Mouse (Mus musculus): Measurements from ENCODE around the gene Mgat5. TPM values are rescaled to one million over a fixed set of nuclear protein-coding genes. Genes with fewer than 3 reads are reported as not detected.

Gene Mgat5
- total RNA-seq, 2 experiments from 2014 or later = 1.3 to 1.8 TPM

DNA sequence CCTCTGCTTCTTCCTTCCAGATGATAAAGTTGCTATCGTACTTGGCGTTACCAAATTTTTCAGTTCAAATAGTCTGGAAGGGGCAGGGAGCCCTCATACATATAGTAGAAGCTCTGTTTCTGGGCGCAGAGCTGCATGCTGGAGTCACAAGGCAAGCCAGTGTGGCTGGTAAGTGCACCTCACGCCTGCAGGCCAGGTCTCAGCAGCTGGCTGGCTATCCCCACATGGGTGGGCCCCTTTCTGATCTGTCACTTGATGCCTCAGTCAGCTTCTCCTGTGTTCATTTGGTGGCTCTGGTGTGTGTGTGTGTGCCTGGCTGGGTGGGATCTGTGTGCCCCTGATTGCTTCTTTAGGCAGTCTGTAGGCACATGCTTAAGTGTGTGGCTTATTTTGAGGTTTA, 12.8 kb downstream of the Mgat5 start:
- DNase-seq = no peak

DNA sequence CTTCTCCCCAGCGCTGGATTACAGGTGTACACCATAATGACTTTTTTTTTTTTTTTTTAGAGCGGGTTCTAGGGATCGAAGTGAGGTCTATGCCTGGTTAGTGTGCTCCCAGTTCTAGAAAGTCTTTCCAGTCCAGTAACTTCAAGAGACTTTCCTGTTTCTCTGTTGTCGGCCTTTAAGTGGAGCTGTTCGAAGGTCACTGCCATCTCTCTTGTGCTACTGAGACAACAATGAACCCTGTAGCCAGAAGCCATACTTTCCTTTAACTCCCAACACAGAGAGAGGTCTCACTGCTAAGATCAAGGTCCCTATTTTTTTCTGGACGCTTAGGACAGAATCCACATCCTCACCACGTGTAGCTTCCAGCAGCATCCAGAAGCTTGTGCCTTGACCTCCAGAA, 13.4 kb downstream of the Mgat5 start:
- DNase-seq = no peak

DNA sequence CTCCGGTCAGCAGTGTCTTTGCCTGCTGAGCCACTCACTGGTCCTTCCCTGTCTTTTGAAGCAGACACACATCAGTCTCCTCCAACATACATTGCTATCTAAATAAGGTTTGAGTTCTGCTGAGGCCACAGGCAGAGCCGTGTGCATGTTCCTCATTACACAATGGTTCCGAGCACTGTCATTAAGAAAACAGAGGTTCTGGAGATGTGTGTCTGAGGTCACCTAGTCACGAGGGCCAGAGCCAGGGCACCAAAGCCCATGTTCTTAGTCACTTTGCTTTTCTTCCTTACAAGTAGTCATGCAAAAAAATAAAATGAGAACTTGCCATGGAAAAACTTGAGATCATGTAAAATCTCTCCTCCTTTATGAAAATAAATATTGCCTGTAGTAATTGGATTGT, 14.3 kb downstream of the Mgat5 start:
- no peak for DNase-seq

DNA sequence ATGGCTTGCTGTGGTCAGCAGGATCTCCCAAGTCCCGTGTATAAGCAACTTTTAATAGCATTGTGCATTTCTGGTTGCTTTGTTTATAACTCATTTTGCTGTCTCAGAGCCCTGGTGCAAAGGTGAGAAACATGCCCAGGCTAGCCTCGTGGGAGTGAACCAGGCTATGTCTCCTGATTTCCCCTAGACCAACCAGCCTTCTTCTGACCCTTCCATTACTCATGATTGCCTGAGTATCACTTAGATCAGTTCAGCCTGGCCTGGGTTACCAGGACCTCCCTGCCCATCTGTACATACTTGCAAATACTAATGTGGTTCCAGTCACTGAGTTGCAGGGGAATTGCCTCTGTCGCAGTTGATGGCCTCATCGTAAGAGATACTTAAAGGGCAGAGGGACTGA, 14.8 kb downstream of the Mgat5 start:
- no peak for DNase-seq

DNA sequence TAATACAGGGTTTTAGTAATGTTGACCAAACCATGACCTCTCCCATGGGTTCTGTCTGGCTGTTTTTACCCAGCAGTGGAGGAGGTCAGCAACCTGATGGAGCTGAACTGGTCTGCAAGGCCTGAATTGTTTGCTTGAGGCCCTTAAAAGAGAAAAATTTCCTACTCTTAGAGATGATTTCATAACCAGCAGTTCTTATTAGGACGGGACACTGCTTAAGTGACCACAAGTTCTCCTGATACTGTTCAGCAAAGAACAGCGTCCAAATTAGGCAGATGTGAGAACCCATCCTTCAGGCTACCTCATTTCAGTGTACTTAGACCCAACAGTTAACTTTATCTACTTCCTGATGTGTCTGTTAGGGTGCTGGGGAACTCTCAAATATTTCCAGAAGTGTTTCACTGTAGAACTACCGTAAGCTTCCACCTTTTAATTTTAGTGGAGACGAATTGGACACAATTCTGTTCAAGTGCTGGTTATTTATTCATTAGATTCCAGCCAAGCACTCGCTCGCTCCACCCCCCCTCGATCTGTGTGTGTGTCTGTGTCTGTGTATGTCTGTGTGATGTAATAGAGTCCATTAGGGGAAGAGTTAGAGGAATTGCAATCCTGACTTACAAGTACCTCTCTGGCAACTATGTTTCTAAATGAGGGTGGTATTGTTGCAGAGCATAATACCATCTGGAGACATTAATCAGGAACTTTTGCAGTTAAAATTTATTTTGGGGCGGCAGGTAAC, 17.4 kb downstream of the Mgat5 start:
- DNase-seq = no peak

DNA sequence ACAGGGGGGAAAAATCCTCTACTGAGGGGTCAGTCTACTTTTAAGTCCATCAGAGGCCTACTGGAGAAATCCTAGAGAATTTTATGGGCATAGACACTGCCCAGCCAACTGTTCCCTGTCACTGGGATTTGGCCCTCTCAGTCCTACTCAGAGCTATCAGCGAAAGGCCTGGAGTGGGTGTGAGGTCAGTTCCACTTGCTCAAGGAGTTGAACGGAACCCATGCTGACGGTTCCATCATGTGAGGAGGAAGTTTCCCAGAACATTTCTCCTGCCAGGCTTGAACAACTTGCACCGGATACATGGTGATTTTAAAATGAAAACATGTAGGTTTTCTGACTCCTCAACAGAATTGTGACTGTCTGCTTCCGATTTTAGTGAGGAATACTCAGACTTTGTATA, 20.2 kb downstream of the Mgat5 start:
- no peak for DNase-seq

DNA sequence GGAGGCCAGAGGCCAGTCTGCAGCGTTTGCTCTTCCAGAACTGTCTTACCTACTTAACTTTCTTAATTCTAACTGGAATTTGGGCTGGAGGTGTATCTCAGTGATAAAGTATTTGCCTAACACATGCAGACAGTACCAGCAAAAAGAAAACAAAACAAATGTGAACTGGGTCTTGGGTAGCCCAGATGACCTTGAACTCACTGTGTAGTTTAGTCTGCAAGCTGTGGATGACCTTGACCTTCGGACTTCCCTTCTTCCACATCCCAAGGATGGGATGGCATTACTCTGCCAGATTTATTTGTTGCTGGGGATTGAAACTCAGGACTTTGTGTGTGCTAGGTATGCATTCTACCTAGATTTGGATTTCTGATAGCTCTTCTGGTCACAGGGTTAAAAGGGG, 24.2 kb downstream of the Mgat5 start:
- no peak for DNase-seq

DNA sequence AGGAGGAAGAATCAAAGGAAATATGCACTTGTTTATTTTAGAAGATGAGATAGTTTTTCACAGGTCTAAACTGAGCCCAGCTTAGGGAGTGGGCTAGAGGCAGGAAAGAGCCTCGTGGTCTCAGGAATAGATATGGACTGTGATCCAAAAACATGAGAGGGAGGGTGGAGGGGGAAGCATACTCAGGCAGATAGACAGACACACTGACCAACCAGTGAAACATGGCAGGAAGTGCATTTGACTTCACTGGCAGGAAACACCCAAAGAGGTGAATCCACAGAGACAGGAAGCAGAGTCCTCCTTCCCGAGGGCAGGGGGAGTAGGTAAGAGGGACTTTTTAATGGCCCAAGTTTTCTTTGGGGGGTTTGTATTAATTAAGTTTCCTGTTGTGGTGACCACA, 25.7 kb downstream of the Mgat5 start:
- DNase-seq = no peak

DNA sequence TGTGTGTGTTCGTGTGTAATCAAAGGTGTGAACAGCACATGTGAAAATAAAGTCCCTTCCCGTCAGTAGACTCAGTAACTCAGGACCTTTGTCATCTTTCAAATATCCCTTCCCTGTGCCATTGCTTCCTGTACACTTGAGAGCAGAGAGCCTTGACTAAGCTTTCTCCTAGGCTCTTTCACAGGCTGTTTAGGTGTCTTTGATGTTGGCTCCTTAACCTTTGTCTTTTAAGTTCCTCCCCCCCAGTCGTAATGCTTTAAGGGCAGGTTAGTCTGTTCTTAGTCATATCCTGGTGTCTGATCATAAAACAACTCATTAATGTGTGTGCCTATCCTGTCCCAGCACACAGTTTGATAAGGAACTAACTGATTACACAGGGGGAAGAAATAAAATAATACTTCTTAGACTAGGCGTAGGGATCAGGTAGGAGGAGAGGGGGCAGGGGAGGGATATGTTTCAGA, 28.4 kb downstream of the Mgat5 start:
- DNase-seq = no peak

DNA sequence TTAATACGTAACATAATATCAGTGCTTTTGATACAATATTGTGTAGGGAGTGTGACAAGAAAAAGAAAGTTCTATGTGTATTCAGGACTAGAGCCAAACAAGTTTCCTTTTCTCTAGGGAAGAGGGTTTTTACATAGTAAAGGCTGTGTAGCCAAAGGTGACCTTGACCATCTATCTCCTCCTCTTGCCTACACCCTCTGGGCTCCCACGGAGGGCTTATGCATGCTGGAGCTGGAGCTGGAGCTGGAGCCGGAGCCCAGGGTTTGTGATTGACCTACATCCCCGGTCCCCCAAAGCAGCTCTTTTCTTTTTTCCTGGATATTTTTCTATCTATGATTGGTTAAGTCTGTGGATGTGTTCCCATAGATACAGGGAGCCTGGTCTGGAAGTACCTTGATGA, 30.3 kb downstream of the Mgat5 start:
- DNase-seq = no peak

DNA sequence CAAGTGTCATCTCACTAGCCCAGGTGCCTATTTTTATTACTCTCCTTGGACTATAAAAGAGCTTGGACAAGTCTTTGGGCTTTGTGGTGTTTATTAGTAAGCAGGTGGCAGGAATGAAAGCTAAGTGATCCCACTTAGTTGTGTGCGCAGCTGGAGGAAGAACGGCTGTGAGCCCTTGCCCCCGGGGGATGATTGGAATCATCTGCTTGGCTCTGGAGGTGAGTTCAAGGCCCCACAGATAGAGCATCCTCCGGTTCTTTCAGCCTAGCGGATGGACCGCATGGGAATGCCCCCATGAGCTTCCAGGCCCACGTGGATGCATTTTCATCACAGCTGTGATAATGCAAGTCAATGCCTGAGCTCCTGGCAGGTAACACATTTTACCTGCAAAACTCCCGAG, 31.6 kb downstream of the Mgat5 start:
- no peak for DNase-seq

DNA sequence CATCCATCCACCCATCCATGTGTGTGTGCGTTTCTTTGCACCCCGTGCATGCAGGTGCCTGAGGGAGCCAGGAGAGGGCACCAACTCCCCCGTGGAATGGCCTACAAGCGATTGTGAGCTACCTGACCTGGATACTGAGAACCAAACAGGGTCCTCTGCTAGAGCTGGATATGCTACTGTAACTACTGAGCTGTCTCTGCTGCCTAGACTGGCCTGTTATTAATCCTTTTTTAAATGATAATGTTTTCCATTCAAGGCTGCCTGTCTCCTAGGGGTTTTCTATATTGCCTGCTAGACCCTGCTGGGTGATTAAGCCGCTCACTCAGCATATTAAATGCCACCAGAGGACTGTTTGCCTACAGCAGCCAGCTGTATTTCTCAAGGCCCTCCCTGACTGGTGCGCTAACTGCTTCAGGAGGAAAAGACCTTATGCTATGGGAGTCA, 34.1 kb downstream of the Mgat5 start:
- no peak for DNase-seq

DNA sequence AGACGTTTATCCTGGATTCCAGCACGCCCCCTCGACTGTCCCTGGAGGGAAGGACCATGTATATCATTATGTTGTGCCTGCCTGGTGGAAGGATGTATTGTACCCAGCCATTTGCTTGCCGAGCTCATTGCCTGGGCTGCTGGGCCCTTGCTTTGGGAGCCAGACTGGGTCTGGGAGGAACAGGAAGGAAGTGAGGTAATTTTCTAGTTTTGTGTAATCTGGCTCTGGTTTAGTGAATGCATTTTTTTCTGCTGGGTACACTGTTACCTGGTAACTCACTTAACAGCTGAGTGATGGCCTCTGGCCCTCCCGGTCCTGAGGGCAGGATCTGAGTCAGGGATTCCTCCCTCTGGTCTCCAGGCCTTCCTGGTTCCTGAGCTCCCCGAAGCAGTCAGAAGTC, 35.1 kb downstream of the Mgat5 start:
- no peak for DNase-seq

DNA sequence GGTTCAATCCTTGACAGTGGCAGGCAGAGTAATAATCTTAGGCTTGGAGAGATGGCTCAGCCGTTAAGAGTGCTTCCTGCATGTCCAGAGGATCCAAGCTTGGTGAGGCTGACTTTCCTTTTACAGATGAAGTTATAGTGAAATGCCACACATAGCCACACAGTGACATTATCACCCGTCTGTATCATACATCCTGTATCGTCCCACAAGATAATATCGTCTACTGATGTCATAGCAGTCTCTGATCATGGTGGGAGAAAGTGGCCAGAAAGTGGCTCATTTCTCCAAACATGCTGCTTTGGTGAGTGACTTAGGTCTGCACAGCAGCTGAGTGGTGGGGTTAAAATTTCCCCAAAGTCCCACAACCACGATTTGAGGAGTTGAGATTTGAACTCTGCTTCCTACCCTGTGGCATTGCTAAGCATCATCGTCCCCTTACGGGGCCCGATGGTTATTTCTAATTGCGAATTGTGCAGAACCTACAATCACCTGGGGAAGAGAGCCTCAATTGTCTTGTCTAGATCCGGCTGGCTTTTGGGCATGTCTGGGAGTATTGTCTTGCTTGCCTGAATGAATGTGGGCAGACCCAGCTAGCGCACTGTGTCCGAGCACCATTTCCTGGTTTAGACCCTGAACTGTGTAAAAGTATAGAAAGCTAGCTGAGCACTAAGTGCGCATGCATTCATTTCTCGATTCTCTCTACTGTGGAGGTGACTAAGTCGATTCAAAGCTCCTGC, 37.5 kb downstream of the Mgat5 start:
- DNase-seq = no peak

DNA sequence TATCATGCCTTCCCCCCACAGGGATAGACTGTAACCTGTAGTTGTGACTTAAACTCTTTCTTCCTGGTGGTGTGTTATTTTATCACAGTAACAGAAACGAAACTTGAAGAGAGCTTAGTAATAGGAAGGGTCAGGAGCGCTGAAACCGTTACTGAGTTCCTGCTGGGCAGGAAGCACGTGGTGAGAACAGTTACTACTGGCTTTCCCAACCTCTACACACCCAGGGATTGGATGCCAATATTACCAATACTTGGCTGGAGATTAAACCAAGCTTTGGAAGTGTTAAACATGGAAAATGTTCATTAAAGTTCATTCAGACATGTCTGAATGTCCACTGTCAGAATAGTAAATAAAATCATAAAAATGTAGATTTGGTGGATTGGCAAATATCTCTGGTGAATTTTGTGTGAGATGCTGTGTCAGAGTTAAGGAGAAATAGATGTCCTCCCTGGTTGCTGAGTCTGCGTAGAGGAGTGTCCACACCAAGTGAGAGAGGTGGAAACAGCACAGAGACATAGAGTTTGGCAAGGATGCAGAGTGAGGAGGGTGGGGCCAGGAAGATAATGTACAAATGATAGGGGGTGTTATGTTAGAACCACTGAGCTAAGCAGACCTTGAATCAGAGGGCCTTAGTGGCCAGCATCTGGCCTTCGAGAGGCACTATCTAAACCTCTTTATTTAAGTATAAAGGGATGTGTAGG, 38.2 kb downstream of the Mgat5 start:
- DNase-seq = no peak

DNA sequence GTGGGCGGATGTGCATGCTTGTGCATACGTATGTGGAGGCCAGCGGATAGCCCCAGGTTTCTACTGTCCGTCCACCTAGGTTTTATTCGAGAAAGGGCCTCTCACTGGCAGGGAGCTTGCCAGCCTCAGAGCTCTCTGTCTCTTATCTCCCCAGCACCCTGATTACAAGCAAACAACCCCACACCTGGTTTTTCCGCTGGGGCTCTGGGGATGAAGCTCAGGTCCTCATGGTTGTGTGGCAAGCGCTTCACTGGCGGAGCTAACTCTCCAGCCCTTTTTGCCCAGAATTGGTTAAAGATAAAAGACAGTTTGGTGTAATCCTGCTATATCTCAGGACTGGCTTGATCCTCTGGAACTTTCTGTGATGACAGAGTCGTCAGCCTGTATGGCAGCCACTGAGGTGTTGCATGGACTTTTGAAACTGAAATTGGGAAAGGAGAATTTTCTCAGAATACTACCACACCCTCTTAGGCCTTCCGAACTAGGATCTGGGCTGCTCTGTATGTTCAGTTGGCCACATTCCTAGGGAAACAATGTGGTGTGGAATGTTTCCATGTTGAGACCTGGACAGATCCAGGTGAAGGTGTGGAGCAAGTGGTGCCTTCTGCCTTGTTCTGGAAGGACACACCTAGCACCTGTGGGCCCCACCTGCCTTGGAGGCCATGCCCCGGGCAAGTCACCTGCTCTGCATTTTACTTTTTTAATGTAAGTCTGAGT, 39.4 kb downstream of the Mgat5 start:
- no peak for DNase-seq

DNA sequence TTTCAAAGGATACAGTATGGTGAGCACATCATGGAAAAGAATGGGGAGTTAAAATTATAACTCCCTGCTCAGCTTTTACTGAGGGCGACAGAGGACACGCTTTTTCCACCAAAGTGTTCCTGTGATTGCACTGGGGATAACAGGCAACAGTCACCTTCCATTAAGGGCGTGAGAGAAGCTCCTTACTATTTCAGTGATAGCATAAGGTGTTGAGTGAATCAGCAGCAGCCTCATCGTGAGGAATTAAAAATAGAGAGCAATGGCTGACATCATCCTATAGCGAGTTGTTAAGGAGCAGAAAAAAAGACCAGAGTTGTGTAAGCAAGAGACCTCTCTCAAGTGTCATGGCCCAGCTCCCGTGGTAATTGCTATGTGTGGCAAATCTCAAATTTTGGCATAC, 41.3 kb downstream of the Mgat5 start:
- DNase-seq = no peak

DNA sequence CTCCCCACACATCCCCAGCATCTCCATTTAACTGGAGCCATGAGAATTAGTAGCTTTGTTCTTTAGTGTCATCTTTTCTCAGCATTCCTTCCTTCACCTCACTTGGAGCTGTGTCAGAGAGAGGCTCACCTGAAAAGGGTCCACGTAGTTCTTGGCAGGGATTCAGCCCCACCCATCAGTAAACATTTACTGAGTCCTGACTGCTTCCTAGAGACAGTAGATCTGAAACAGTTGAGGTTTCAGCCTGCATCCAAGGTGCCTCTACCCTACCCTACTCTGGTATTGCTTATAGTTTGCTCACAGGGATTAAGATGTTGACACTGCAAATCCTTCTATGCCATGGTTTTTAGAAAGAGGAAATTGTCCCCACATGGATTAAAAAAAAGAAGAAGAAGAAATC, 43.6 kb downstream of the Mgat5 start:
- DNase-seq = no peak

DNA sequence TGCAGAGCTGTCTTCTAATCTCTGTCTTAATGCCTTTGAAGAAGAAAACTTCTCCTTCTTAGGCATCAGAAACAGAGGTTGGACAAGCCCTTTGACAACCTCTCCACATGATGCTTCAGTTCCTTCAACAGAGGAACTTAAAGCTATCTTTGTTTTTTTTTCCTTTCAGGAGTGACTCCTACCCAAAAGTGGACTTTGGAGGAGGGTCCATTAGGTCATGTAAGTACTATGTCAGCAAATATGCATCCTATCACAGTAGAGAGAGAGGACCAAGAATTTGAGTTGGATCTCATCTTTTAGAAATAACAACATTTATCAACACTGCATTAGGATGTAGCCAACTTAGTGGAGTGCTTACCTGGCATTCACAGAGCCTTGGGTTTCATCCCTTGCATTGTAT, 44.8 kb downstream of the Mgat5 start:
- no peak for DNase-seq

DNA sequence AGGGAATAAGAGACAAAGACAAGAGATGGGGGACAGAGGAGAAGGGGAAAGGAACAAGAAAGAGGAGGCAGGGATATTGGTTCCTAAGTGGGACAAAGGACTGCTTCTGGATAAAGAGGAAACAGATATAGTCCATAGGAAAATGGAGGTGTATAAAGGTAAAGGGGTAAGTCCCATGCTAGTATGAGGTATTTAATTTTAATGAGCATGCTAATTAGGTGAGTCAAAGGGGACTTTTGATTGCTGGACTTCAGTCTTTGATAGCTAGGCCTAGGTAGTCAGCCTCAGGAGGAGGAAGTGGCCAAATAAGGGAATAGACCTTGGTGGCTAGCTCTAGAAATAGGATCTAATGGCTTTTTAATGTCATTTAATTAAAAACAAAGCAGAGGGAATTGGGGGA, 45.5 kb downstream of the Mgat5 start:
- DNase-seq = no peak

DNA sequence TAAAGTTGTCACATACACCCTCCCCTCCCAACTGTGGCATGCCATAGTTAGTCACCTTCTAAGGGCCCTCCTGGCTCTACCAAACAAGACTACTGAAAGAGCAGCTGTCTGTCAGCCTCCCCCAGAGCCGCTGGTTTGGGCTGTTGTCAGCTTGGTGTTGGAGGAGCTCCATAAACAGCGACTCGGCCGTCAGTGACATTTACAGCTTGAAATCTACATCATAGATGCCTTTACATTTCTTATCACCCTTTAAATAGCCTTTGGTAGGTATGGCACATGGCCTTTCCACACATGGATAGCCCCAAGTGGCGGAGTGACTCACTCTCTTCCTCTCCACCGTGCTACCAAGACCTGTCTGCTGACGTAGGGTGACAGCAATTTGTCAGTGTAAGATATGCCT, 46.9 kb downstream of the Mgat5 start:
- no peak for DNase-seq

DNA sequence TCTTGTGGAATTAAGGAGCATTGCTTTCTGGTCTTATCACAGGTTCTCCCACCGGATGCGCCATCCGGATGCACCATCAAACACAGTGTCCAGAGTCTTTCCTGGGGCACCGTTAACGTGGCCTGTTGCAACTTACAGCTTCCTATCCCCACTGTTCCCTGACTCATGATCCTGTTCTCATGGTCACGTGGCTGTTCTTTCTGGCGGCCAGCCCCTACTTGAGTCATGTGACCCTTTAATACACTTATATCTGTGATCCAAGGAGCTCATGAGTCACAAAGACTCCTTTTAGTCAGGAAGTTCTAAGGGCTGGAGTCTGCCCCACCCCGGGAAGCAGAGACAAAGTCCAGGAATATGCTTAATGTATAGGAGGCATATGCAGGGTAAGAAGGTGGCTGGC, 52.2 kb downstream of the Mgat5 start:
- DNase-seq = no peak

DNA sequence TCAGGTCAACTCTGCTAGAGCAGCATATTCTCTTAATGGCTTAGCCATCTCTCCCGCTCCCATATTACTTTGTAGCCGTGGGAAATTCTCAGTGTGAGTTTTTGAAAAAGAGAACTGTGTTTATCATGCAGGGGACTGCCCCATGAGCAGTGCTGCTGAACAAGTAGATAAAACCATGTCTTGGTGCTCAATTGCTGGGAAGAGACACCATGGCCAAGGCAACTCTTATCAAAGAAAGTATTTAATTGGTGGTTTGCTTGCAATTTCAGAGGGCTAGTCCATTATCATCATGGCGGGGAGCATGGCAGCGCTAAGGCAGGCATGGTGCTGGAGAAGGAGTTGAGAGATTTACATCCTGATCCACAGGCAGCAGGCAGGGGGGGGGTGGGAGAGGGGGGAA, 54.9 kb downstream of the Mgat5 start:
- DNase-seq = no peak

Data from gastrocnemius, postnatal 25 days (tissue).